Mouse (Mus musculus): ENCODE data around the gene Gm42417. TPM values are rescaled to one million over a fixed set of nuclear protein-coding genes. Genes with fewer than 3 reads are reported as not detected.
A peak's percentile ranks its signal among the peaks of the same experiment; 100 is the strongest.

Gm42417 gene
- polyA plus RNA-seq, 1 experiment from 2014 or later, result not detected

- Histone ChIP-seq H3K27me3 (peaks cover 24% of the 10 kb centered on the region; the same call in 1 of the 2 replicates), H3K9ac (no peak overlapping the region), H3K36me3 (no peaks in the 10 kb centered on the region), H3K27ac (no peak overlapping the region), H3K4me3 (no peak overlapping the region), H3K9me3 (no peaks in the 10 kb centered on the region), H3K4me2 (no peak overlapping the region), H3K4me1 (replicated peaks) (peaks cover 13% of the 10 kb centered on the region)
- ATAC-seq (ENCODE audit: low FRiP score), result no peak
- 72% methylated on average over 4 of the region's 4 CpGs for WGBS
Observed at GRCm38 (mm10) chr1:36562388-36562787, 23.2 kb upstream of the Gm42417 start.

GRCm38 (mm10) chr1:36560903-36561302, 21.7 kb upstream of the Gm42417 start:
- no peaks in the 10 kb centered on the region for H3K36me3 ChIP-seq
- peaks cover 24% of the 10 kb centered on the region; the same call in 1 of the 2 replicates for H3K27me3 ChIP-seq
- peaks cover 15% of the 10 kb centered on the region for H3K4me1 ChIP-seq (replicated peaks)
- H3K27ac ChIP-seq, result no peak overlapping the region
- H3K9me3 ChIP-seq, result no peaks in the 10 kb centered on the region
- no peak overlapping the region for H3K4me2 ChIP-seq
- no peak for ATAC-seq (ENCODE audit: low FRiP score)
- H3K9ac ChIP-seq, result no peak overlapping the region
- WGBS, result 62% methylated on average over 6 of the region's 6 CpGs
- H3K4me3 ChIP-seq, result no peak overlapping the region

GRCm38 (mm10) chr1:36559888-36560287, 20.7 kb upstream of the Gm42417 start:
- 68% methylated on average over 5 of the region's 5 CpGs for WGBS
- H3K9ac ChIP-seq, result no peak overlapping the region
- H3K4me3 ChIP-seq, result no peak overlapping the region
- no peaks in the 10 kb centered on the region for H3K9me3 ChIP-seq
- ATAC-seq (ENCODE audit: low FRiP score), result no peak
- peaks cover 24% of the 10 kb centered on the region; the same call in 1 of the 2 replicates for H3K27me3 ChIP-seq
- no peak overlapping the region for H3K27ac ChIP-seq
- peaks cover 5% of the 10 kb centered on the region for H3K36me3 ChIP-seq
- H3K4me2 ChIP-seq, result no peak overlapping the region
- H3K4me1 ChIP-seq (replicated peaks), result peaks cover 25% of the 10 kb centered on the region

DNA sequence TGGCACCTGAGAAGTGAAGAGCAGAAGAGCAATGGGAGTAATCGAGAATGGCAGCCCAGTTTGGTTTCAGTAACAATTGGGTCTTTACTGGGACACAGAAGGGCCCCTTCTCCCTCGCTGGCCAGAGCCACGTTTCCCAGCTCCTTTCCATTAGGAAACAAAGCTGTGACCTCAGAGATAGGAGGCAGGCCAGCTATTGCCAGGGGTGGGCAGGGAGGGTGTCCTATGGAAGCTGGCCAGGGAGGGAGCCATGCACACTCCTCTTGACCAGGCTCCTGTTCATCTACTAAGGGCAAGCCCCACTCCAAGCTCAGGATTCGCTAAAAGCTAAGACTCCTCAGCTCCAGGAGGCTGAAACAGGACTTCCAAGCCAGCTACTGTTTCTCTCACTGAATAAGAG, 20.0 kb upstream of the Gm42417 start:
- H3K4me3 ChIP-seq, result peak overlapping the region; percentile 97; the same call in 1 of the 2 replicates
- no peak for ATAC-seq (ENCODE audit: low FRiP score)

GRCm38 (mm10) chr1:36558031-36558993, 19.1 kb upstream of the Gm42417 start, which contains the start of gene Sema4c:
TSS of gene Sema4c (minus strand) at chr1:36558349.
- H3K27ac ChIP-seq, result peak within 1 kb of the TSS; percentile 100
- no peaks in the 10 kb centered on the region for H3K9me3 ChIP-seq
- peak within 1 kb of the TSS; percentile 100 for H3K4me2 ChIP-seq
- peak within 1 kb of the TSS; percentile 97 for H3K4me3 ChIP-seq
- ATAC-seq (ENCODE audit: low FRiP score), result peak; percentile 62
- H3K9ac ChIP-seq, result peak within 1 kb of the TSS; percentile 100
- WGBS, result under 1% methylated on average over 68 of the region's 69 CpGs
- peaks cover 18% of the 10 kb centered on the region; the same call in 1 of the 2 replicates for H3K27me3 ChIP-seq
- H3K36me3 ChIP-seq, result peaks cover 21% of the 10 kb centered on the region
- peaks cover 40% of the 10 kb centered on the region for H3K4me1 ChIP-seq (replicated peaks)

More for the DNA sequence above, 20.0 kb upstream of the Gm42417 start:
- no peak overlapping the region for H3K27ac ChIP-seq
- H3K4me1 ChIP-seq (replicated peaks), result peaks cover 32% of the 10 kb centered on the region
- H3K9ac ChIP-seq, result 0 out of 2 replicates have a peak overlapping the region, but pooled peaks have one; percentile 13
- H3K4me2 ChIP-seq, result peak overlapping the region; percentile 100; the same call in 1 of the 2 replicates
- 1% methylated on average over 4 of the region's 4 CpGs for WGBS
- H3K9me3 ChIP-seq, result no peaks in the 10 kb centered on the region
- peaks cover 11% of the 10 kb centered on the region for H3K36me3 ChIP-seq
- peaks cover 20% of the 10 kb centered on the region; the same call in 1 of the 2 replicates for H3K27me3 ChIP-seq

GRCm38 (mm10) chr1:36557457-36558011, 18.3 kb upstream of the Gm42417 start:
- H3K27me3 ChIP-seq, result peaks cover 12% of the 10 kb centered on the region; the same call in 1 of the 2 replicates
- under 1% methylated on average over 48 of the region's 48 CpGs for WGBS
- H3K27ac ChIP-seq, result peak overlapping the region; percentile 100
- H3K36me3 ChIP-seq, result peaks cover 29% of the 10 kb centered on the region
- H3K4me3 ChIP-seq, result peak overlapping the region; percentile 97
- no peaks in the 10 kb centered on the region for H3K9me3 ChIP-seq
- H3K4me1 ChIP-seq (replicated peaks), result peaks cover 40% of the 10 kb centered on the region
- peak overlapping the region; percentile 100 for H3K9ac ChIP-seq
- peak overlapping the region; percentile 100 for H3K4me2 ChIP-seq
- peak; percentile 61 for ATAC-seq (ENCODE audit: low FRiP score)

DNA sequence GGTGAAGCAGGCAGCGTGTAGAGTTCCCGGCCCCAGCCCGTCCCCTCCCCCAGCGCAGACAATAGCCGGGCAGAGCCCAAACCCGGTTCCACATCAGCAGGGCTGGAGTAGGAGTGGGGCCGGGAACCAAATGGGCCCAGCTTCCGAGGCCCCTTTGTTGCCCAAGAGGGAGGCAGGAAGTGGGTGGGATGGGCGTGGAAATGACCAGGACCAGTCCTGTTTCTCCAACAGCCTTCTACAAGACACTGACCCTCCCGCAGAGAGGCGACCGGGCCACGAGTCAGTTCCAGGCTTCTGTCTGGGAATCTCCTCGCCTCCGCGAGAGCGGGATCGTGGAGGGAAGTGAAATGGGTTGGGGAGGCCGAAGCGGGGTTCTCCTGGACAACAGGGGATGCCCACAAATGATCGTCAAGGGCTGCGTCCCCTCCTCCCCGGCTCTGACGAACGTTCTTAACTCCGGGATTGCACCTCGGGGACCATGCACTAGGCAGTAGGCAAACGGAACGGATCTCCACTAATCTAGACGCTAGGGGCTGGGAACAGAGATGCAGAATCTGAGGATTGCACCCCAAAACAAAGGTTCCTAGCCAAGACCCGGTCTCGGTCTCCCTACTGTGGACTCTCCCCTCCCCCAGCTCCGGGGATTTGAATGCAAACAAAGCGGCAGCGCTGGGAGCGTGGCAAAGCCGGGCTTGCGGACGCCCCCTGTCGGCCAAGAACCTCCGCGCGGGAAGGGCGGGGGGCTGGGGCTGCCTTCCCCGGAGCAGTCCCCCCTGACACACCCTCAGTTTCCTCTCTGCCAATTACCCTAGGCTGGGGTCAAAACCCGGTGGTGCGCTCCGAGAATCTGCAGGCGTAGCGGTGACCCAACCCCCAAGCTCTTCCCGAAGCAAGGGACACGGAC, 17.6 kb upstream of the Gm42417 start:
- Histone ChIP-seq H3K4me1 (replicated peaks) (peaks cover 41% of the 10 kb centered on the region), H3K36me3 (peaks cover 36% of the 10 kb centered on the region), H3K9ac (peak overlapping the region; percentile 100), H3K9me3 (no peaks in the 10 kb centered on the region), H3K27me3 (peaks cover 12% of the 10 kb centered on the region; the same call in 1 of the 2 replicates), H3K27ac (peak overlapping the region; percentile 100), H3K4me2 (peak overlapping the region; percentile 100), H3K4me3 (peak overlapping the region; percentile 97)
- WGBS, result under 1% methylated on average over 49 of the region's 52 CpGs
- ATAC-seq (ENCODE audit: low FRiP score), result peak; percentile 78

DNA sequence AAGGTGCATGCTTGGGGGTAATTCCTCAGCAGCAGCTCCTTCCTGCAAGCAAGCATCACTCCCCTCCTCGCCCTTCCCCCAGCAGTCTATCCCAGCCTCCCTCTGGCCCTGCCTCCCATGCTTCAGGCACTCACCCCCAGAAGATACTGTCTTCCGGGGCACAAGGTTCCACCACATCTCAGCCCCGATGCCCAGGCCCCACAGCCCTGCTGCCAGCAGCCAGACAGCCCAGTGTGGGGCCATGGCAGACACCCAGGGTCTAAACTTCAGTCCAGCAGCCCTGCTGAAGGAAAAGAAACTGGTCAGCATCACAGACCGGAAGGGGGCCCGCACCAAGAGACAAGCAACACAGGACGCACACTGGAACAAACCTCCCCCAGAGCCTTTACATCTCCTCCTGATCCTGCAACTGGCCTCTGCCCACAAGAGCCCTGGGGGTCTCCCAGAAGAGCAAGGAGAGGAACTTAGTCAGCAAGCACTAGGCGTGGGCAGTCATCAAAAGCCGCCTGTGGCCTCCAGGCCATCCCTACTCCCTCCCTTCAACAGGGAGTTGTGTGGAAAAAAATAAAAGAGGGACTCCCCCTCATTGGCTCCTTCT, 16.7 kb upstream of the Gm42417 start:
- Histone ChIP-seq H3K27ac (peak overlapping the region; percentile 100), H3K9ac (peak overlapping the region; percentile 100), H3K4me3 (peak overlapping the region; percentile 97), H3K4me1 (replicated peaks) (peaks cover 48% of the 10 kb centered on the region), H3K36me3 (peaks cover 45% of the 10 kb centered on the region), H3K27me3 (peaks cover 8% of the 10 kb centered on the region; the same call in 1 of the 2 replicates), H3K9me3 (no peaks in the 10 kb centered on the region), H3K4me2 (peak overlapping the region; percentile 100)
- ATAC-seq (ENCODE audit: low FRiP score), result no peak
- 5% methylated on average over 8 of the region's 8 CpGs for WGBS

GRCm38 (mm10) chr1:36554633-36555399, 15.6 kb upstream of the Gm42417 start:
- WGBS, result 70% methylated on average over 21 of the region's 21 CpGs
- H3K9ac ChIP-seq, result peak overlapping the region; percentile 100

DNA sequence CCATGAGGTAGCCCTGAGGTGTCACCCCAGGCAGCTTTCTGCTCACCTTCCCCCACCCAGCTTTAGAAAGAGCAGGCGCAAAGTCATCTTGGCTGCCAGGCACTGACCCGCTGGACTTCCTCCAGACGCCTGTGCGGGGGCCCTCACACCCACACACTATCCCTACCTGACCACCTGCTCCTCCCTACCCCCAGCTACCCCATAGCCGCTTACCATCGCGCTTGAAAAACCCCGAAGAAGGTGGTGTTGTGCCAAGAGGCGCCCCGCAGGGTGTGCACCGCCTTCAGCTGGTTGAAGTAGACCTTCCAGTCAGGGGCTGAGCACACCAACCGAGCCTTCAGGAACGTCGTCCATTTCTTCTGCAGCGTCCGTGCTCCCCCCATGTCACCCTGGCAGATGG, 13.3 kb upstream of the Gm42417 start:
- no peaks in the 10 kb centered on the region for H3K9me3 ChIP-seq
- H3K36me3 ChIP-seq, result peaks cover 75% of the 10 kb centered on the region
- no peak for ATAC-seq (ENCODE audit: low FRiP score)
- H3K4me3 ChIP-seq, result no peak overlapping the region
- no peaks in the 10 kb centered on the region for H3K27me3 ChIP-seq
- no peak overlapping the region for H3K9ac ChIP-seq
- WGBS, result 91% methylated on average over 16 of the region's 16 CpGs
- no peak overlapping the region for H3K4me2 ChIP-seq
- peaks cover 62% of the 10 kb centered on the region for H3K4me1 ChIP-seq (replicated peaks)
- no peak overlapping the region for H3K27ac ChIP-seq

More at GRCm38 (mm10) chr1:36554633-36555399, 15.6 kb upstream of the Gm42417 start:
- H3K36me3 ChIP-seq, result peaks cover 56% of the 10 kb centered on the region
- H3K4me2 ChIP-seq, result peak overlapping the region; percentile 100
- H3K4me3 ChIP-seq, result peak overlapping the region; percentile 97
- H3K9me3 ChIP-seq, result no peaks in the 10 kb centered on the region
- H3K27me3 ChIP-seq, result peaks cover 6% of the 10 kb centered on the region; the same call in 1 of the 2 replicates
- peak overlapping the region; percentile 100 for H3K27ac ChIP-seq
- peaks cover 52% of the 10 kb centered on the region for H3K4me1 ChIP-seq (replicated peaks)
- no peak for ATAC-seq (ENCODE audit: low FRiP score)
